Mouse (Mus musculus) heart, embryonic 14.5 days (tissue): ENCODE data around the gene Fam196a. TPM values are rescaled to one million over a fixed set of nuclear protein-coding genes. Genes with fewer than 3 reads are reported as not detected.

Experiments used
- ATAC-seq: fragments of 200-750 bp; cut with Nextera tagmentation; 2 replicates; pipeline ENCODE4 v1.8.0; 2017; ENCODE audit warnings: low read depth, moderate TSS enrichment; ENCODE audit not compliant: insufficient number of reproducible peaks, insufficient read depth, low FRiP score
- H3K27ac ChIP-seq, 2 experiments: fragments of 200-500 bp in 1 of 2; fragments of 300-500 bp in 1 of 2; sonication (generic) in 1 of 2; replicated peaks in 1 of 2; 2 replicates each; pipeline ENCODE4 v1.5.1; 2012 to 2014; ENCODE audit warnings: low read depth in 2 of 2, low read length in 2 of 2, control low read depth in 1 of 2, mild to moderate bottlenecking in 1 of 2, mixed read lengths in 1 of 2; ENCODE audit not compliant: control insufficient read depth in 1 of 2, insufficient read depth in 1 of 2
- H3K27me3 ChIP-seq: fragments of 300-500 bp; sonication (generic); 2 replicates; pipeline ENCODE4 v1.6.1; 2014; ENCODE audit warnings: mild to moderate bottlenecking, low read length, control low read depth; ENCODE audit not compliant: control insufficient read depth, insufficient read depth
- H3K36me3 ChIP-seq: fragments of 300-500 bp; sonication (generic); 2 replicates; pipeline ENCODE4 v1.6.1; 2014; ENCODE audit warnings: mild to moderate bottlenecking, control low read depth, low read length, mixed read lengths; ENCODE audit not compliant: control insufficient read depth, insufficient read depth
- H3K4me1 ChIP-seq, 2 experiments: fragments of 200-500 bp in 1 of 2; fragments of 300-500 bp in 1 of 2; sonication (generic) in 1 of 2; 2 replicates each; pipeline ENCODE4 v1.6.1; 2012 to 2014; ENCODE audit warnings: low read length in 2 of 2, control low read depth in 1 of 2, mixed read lengths in 1 of 2; ENCODE audit not compliant: control insufficient read depth in 2 of 2, insufficient read depth in 2 of 2
- H3K4me2 ChIP-seq: fragments of 300-500 bp; sonication (generic); 2 replicates; pipeline ENCODE4 v1.6.1; 2014; ENCODE audit warnings: mild to moderate bottlenecking, low read length
- H3K4me3 ChIP-seq, 2 experiments: fragments of 200-500 bp in 1 of 2; fragments of 300-500 bp in 1 of 2; sonication (generic) in 1 of 2; 2 replicates each; pipeline ENCODE4 v1.5.1; 2012 to 2014; ENCODE audit warnings: low read length in 2 of 2, mild to moderate bottlenecking in 2 of 2, control low read depth in 1 of 2, low read depth in 1 of 2, moderate library complexity in 1 of 2; ENCODE audit not compliant: control insufficient read depth in 1 of 2, insufficient read depth in 1 of 2
- H3K9ac ChIP-seq: fragments of 300-500 bp; sonication (generic); 2 replicates; pipeline ENCODE4 v1.6.1; 2014; ENCODE audit warnings: mild to moderate bottlenecking, low read length
- H3K9me3 ChIP-seq: fragments of 300-500 bp; sonication (generic); 2 replicates; pipeline ENCODE4 v1.6.1; 2016; ENCODE audit warnings: low read length, control low read depth; ENCODE audit not compliant: control insufficient read depth
- WGBS: fragments of 180-500 bp; shearing (Covaris S2); extraction: QIAGEN DNeasy Blood & Tissue Kit; methylation state at CpG from one replicate; pipeline ENCODE4 v1.1.7; 2014; 5-methylcytosine and 5-hydroxymethylcytosine counted together
- polyA plus RNA-seq: library from polyadenylated mRNA; unstranded; fragments of >200 nt; fragmentation: Nextera tagmentation; extraction: Ambion mirVana; gene quantifications from 2 replicates; pipeline ENCODE4 v1.2.1, GENCODE M21; 2014

Fam196a gene
- polyA plus RNA-seq, 1 experiment from 2014 or later = 1.6 TPM

GRCm38 (mm10) chr7:134883516-134883915 is 54.7 kb downstream of the Fam196a start:
- H3K27ac ChIP-seq = no peak overlapping the region
- no peak for ATAC-seq
- WGBS = 73% methylated on average over 6 of the region's 6 CpGs
- no peaks in the 10 kb centered on the region for H3K9me3 ChIP-seq
- peaks cover 3 to 6% of the 10 kb centered on the region in 2 experiments; a peak in 2 of 4 replicates for H3K4me1 ChIP-seq
- H3K27me3 ChIP-seq = no peaks in the 10 kb centered on the region
- no peak overlapping the region for H3K9ac ChIP-seq
- H3K4me3 ChIP-seq = no peak overlapping the region
- H3K36me3 ChIP-seq = 0 out of 2 replicates have a peak, but pooled peaks cover 8% of the 10 kb centered on the region
- no peak overlapping the region for H3K4me2 ChIP-seq

GRCm38 (mm10) chr7:134880431-134880830 is 57.8 kb downstream of the Fam196a start:
- WGBS = 44% methylated on average over 6 of the region's 6 CpGs
- Histone ChIP-seq H3K4me1 (peaks cover 3 to 6% of the 10 kb centered on the region in 2 experiments; a peak in 2 of 4 replicates), H3K4me3 (no peak overlapping the region), H3K9ac (no peak overlapping the region), H3K9me3 (no peaks in the 10 kb centered on the region), H3K27ac (no peak overlapping the region), H3K27me3 (no peaks in the 10 kb centered on the region), H3K4me2 (no peak overlapping the region), H3K36me3 (peaks cover 23% of the 10 kb centered on the region; the same call in 1 of the 2 replicates)
- ATAC-seq = no peak

GRCm38 (mm10) chr7:134878985-134879384 is 59.2 kb downstream of the Fam196a start:
- Histone ChIP-seq H3K9ac (no peak overlapping the region), H3K9me3 (no peaks in the 10 kb centered on the region), H3K27ac (no peak overlapping the region), H3K4me2 (no peak overlapping the region), H3K27me3 (no peaks in the 10 kb centered on the region), H3K4me3 (no peak overlapping the region), H3K36me3 (peaks cover 25% of the 10 kb centered on the region; the same call in 1 of the 2 replicates), H3K4me1 (peaks cover 3 to 6% of the 10 kb centered on the region in 2 experiments; a peak in 2 of 4 replicates)
- 84% methylated on average over 6 of the region's 6 CpGs for WGBS
- ATAC-seq = no peak

- H3K27ac ChIP-seq = no peak overlapping the region
- no peaks in the 10 kb centered on the region for H3K9me3 ChIP-seq
- no peak overlapping the region for H3K4me3 ChIP-seq
- H3K4me1 ChIP-seq = no peaks in the 10 kb centered on the region
- 93% methylated on average over 7 of the region's 7 CpGs for WGBS
- H3K27me3 ChIP-seq = no peaks in the 10 kb centered on the region
- H3K9ac ChIP-seq = no peak overlapping the region
- H3K4me2 ChIP-seq = no peak overlapping the region
- peaks cover 19% of the 10 kb centered on the region; the same call in 1 of the 2 replicates for H3K36me3 ChIP-seq
- no peak for ATAC-seq
Measured at GRCm38 (mm10) chr7:134872981-134873380, 65.2 kb downstream of the Fam196a start.

GRCm38 (mm10) chr7:134872511-134872910 is 65.7 kb downstream of the Fam196a start:
- Histone ChIP-seq H3K9me3 (no peaks in the 10 kb centered on the region), H3K4me3 (no peak overlapping the region), H3K36me3 (peaks cover 18% of the 10 kb centered on the region; the same call in 1 of the 2 replicates), H3K4me2 (no peak overlapping the region), H3K4me1 (no peaks in the 10 kb centered on the region), H3K27me3 (no peaks in the 10 kb centered on the region), H3K27ac (no peak overlapping the region), H3K9ac (no peak overlapping the region)
- WGBS = 66% methylated on average over 3 of the region's 3 CpGs
- ATAC-seq = no peak

- Histone ChIP-seq H3K27me3 (no peaks in the 10 kb centered on the region), H3K4me1 (no peaks in the 10 kb centered on the region)
- 62% methylated on average over 2 of the region's 2 CpGs for WGBS
Measured at GRCm38 (mm10) chr7:134864175-134864574, 74.1 kb downstream of the Fam196a start.

GRCm38 (mm10) chr7:134862000-134862399 is 76.2 kb downstream of the Fam196a start:
- H3K4me2 ChIP-seq = no peak overlapping the region
- H3K4me1 ChIP-seq = no peaks in the 10 kb centered on the region
- H3K36me3 ChIP-seq = peaks cover 3% of the 10 kb centered on the region; the same call in 1 of the 2 replicates
- H3K27ac ChIP-seq = no peak overlapping the region
- WGBS = 87% methylated on average over 6 of the region's 6 CpGs
- H3K4me3 ChIP-seq = no peak overlapping the region
- no peak for ATAC-seq
- no peak overlapping the region for H3K9ac ChIP-seq
- H3K9me3 ChIP-seq = no peaks in the 10 kb centered on the region
- no peaks in the 10 kb centered on the region for H3K27me3 ChIP-seq

More at GRCm38 (mm10) chr7:134864175-134864574, 74.1 kb downstream of the Fam196a start:
- Histone ChIP-seq H3K4me3 (no peak overlapping the region), H3K27ac (no peak overlapping the region), H3K4me2 (no peak overlapping the region), H3K36me3 (peaks cover 3% of the 10 kb centered on the region; the same call in 1 of the 2 replicates), H3K9ac (no peak overlapping the region), H3K9me3 (no peaks in the 10 kb centered on the region)
- no peak for ATAC-seq

GRCm38 (mm10) chr7:134842751-134843150 is 95.5 kb downstream of the Fam196a start:
- H3K4me3 ChIP-seq = no peak overlapping the region
- no peaks in the 10 kb centered on the region for H3K9me3 ChIP-seq
- H3K27ac ChIP-seq = no peak overlapping the region
- H3K27me3 ChIP-seq = no peaks in the 10 kb centered on the region
- no peak for ATAC-seq
- no peak overlapping the region for H3K4me2 ChIP-seq
- 0 out of 2 replicates have a peak, but pooled peaks cover 5% of the 10 kb centered on the region for H3K36me3 ChIP-seq
- H3K9ac ChIP-seq = no peak overlapping the region
- 87% methylated on average over 4 of the region's 4 CpGs for WGBS
- H3K4me1 ChIP-seq = no peaks in the 10 kb centered on the region
